Mouse (Mus musculus): ENCODE data around the gene Pacsin2. TPM values are rescaled to one million over a fixed set of nuclear protein-coding genes. Genes with fewer than 3 reads are reported as not detected.

The Pacsin2 gene
- polyA plus RNA-seq, 1 experiment from 2014 or later: 42.5 TPM

DNA sequence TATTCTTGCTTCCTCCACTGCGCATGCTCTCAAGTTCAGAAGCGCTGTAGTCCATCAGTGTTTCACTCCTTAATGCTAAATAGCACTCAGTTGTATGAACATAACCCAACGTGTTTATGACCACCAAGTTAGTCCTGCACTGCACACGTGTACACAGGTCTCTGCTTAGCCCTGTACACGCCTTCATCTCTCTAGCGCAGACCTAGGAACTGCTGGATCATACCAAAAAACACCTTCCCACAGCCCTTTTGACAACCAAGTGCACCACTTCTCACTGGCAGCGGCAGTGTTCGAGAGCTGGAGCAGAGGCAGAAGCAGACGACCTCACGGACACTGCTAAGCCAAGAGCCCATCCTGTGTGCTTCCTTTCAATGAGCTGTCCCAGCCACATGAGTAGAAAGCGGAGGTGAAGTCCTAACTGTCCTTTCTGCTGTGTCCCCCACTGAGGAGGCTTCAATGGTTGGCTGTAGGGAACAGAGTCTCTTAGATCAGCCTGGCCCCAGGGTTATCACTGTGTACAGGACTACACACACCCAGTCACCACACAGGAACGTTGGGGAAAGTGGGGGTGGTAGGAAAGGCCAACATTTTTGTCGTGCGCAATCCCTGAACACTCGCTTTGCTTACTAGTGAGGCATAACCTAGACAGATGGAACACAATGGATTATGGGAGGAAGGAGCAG lies 42.0 kb downstream of the Pacsin2 start:
- H3K9ac ChIP-seq (ENCODE audit: low read length): no peak overlapping the region
- H3K9me3 ChIP-seq (ENCODE audit: control insufficient read depth, low read length): no peaks in the 10 kb centered on the region
- DNase-seq (ENCODE audit: low spot score) (peak; percentile 50), ATAC-seq (ENCODE audit: low FRiP score, low TSS enrichment) (peak; percentile 65; the same call in 1 of the 2 replicates)
- no peak overlapping the region for H3K4me2 ChIP-seq (replicated peaks; ENCODE audit: low read depth)
- no peaks in the 10 kb centered on the region for H3K36me3 ChIP-seq (ENCODE audit: control insufficient read depth, insufficient read depth, low read length)
- peaks cover under 1% of the 10 kb centered on the region; the same call in 1 of the 2 replicates for H3K4me1 ChIP-seq (replicated peaks; ENCODE audit: control insufficient read depth, insufficient read depth)
- no peaks in the 10 kb centered on the region for H3K27me3 ChIP-seq (ENCODE audit: control insufficient read depth, insufficient read depth, low read length)
- TF ChIP-seq EP300 (optimal IDR thresholded peaks at IDR 0.05): no peak
- TF ChIP-seq CTCF (IDR thresholded peaks at IDR 0.05; ENCODE audit: low read depth): no peak
- no peak overlapping the region for H3K4me3 ChIP-seq (ENCODE audit: low read depth, low read length)
- 0 out of 2 replicates have a peak overlapping the region, but pooled peaks have one; percentile 49 for H3K27ac ChIP-seq (replicated peaks)
- WGBS: 77% methylated on average over 15 of the region's 15 CpGs

DNA sequence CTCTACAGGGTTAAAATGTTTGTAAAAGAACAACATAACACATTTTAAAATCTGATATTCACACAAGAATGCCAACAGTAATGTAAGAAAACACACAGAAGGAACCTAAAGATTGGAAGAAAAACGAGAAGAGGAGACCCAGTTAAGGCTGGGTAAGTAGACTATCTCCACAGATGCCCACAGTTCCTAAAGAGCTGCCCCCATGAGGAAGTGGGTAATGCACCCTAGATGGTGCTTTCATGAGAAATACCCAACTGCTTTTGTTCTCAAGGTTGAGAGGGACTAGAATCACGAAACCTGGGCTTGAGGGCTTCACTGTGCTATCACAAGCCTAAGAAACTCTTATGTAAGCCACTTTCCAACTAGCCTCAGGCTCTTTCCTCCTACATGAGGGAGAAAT lies 44.8 kb downstream of the Pacsin2 start:
- Histone ChIP-seq H3K27me3 (ENCODE audit: control insufficient read depth, insufficient read depth, low read length) (no peaks in the 10 kb centered on the region), H3K4me1 (replicated peaks; ENCODE audit: control insufficient read depth, insufficient read depth) (peaks cover 3% of the 10 kb centered on the region), H3K27ac (replicated peaks) (no peak overlapping the region), H3K4me2 (replicated peaks; ENCODE audit: low read depth) (no peak overlapping the region), H3K36me3 (ENCODE audit: control insufficient read depth, insufficient read depth, low read length) (no peaks in the 10 kb centered on the region), H3K4me3 (ENCODE audit: low read depth, low read length) (no peak overlapping the region), H3K9me3 (ENCODE audit: control insufficient read depth, low read length) (no peaks in the 10 kb centered on the region), H3K9ac (ENCODE audit: low read length) (no peak overlapping the region)
- TF ChIP-seq EP300 (optimal IDR thresholded peaks at IDR 0.05) (no peak), CTCF (IDR thresholded peaks at IDR 0.05; ENCODE audit: low read depth) (no peak)
- WGBS: 71% methylated on average over 2 of the region's 2 CpGs
- ATAC-seq (ENCODE audit: low FRiP score, low TSS enrichment) (no peak), DNase-seq (ENCODE audit: low spot score) (no peak)

DNA sequence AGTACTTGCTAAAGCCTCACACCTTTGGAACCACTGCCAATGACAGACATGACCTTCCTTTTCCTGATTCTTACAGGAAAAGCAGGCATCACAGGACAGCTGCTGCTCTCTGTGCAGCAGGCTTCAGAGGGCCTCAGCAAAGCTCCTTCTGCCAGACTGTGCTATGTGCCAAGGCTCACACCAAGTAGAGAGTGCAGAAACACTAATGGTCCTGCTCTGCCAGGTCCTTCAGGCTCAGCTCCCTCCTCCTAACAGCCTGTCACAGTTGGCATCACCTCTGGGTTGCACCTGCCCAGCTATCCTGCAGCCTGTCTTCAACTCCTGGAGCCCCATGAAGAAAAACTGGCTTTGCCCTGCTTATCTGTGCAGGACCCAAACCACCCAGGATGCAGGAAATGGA lies 45.7 kb downstream of the Pacsin2 start:
- Histone ChIP-seq H3K9me3 (ENCODE audit: control insufficient read depth, low read length) (no peaks in the 10 kb centered on the region), H3K4me2 (replicated peaks; ENCODE audit: low read depth) (no peak overlapping the region), H3K36me3 (ENCODE audit: control insufficient read depth, insufficient read depth, low read length) (no peaks in the 10 kb centered on the region), H3K27ac (replicated peaks) (peak overlapping the region; percentile 30; the same call in 1 of the 2 replicates), H3K9ac (ENCODE audit: low read length) (no peak overlapping the region), H3K4me3 (ENCODE audit: low read depth, low read length) (no peak overlapping the region), H3K4me1 (replicated peaks; ENCODE audit: control insufficient read depth, insufficient read depth) (peaks cover 3% of the 10 kb centered on the region), H3K27me3 (ENCODE audit: control insufficient read depth, insufficient read depth, low read length) (no peaks in the 10 kb centered on the region)
- ATAC-seq (ENCODE audit: low FRiP score, low TSS enrichment): no peak
- TF ChIP-seq EP300 (optimal IDR thresholded peaks at IDR 0.05): no peak
- no peak for DNase-seq (ENCODE audit: low spot score)

DNA sequence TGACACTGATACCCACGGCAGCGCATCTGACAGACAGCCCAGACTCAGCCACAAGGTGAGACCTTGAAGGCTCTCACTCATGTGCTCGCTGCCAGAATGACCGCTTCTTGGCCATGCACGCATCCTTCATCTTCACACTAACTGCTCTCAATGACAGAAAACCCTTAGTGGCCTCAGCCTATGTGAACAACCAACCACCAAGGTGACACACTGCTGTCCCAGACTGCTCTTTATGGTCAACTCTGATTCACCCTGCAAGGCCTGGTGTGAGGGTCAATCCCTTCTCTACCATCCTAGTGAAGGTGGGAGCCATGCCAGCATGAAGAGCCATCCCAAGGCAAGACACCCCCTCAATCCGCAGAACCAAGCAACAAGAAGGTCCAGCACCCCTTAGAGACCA lies 46.5 kb downstream of the Pacsin2 start:
- WGBS: 81% methylated on average over 6 of the region's 6 CpGs
- TF ChIP-seq CTCF (IDR thresholded peaks at IDR 0.05; ENCODE audit: low read depth) (no peak), EP300 (optimal IDR thresholded peaks at IDR 0.05) (no peak)
- H3K4me2 ChIP-seq (replicated peaks; ENCODE audit: low read depth): no peak overlapping the region

DNA sequence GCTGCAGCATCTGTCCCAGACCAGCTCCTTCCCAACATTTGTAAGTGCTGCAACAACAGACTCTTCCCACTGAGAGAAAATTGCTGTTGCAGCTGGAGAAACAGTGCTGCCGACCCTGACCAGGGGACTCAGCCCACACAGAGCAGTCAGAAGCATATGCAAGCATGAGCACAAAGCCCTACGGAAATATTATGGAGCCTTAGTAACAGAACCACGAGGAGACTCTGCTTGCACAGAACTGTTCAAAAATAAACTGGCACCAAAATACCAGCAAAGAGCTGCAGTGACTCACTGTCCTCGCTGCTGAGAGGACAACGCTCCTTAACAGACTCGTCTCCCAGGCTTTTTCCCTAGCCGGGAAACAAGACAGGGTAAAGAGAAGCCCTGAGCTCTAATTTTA lies 47.0 kb downstream of the Pacsin2 start:
- Histone ChIP-seq H3K4me1 (replicated peaks; ENCODE audit: control insufficient read depth, insufficient read depth) (peaks cover 3% of the 10 kb centered on the region), H3K4me3 (ENCODE audit: low read depth, low read length) (no peak overlapping the region), H3K4me2 (replicated peaks; ENCODE audit: low read depth) (no peak overlapping the region), H3K27me3 (ENCODE audit: control insufficient read depth, insufficient read depth, low read length) (no peaks in the 10 kb centered on the region), H3K9me3 (ENCODE audit: control insufficient read depth, low read length) (no peaks in the 10 kb centered on the region), H3K36me3 (ENCODE audit: control insufficient read depth, insufficient read depth, low read length) (no peaks in the 10 kb centered on the region), H3K27ac (replicated peaks) (peak overlapping the region; percentile 49), H3K9ac (ENCODE audit: low read length) (no peak overlapping the region; the same call in 1 of the 2 replicates)
- DNase-seq (ENCODE audit: low spot score) (no peak), ATAC-seq (ENCODE audit: low FRiP score, low TSS enrichment) (0 out of 2 replicates have a peak, but pooled peaks have one; percentile 18)
- WGBS: 41% methylated on average over 7 of the region's 7 CpGs
- TF ChIP-seq CTCF (IDR thresholded peaks at IDR 0.05; ENCODE audit: low read depth) (no peak), EP300 (optimal IDR thresholded peaks at IDR 0.05) (no peak)

More for the DNA sequence above, 46.5 kb downstream of the Pacsin2 start:
- Histone ChIP-seq H3K4me1 (replicated peaks; ENCODE audit: control insufficient read depth, insufficient read depth) (peaks cover 3% of the 10 kb centered on the region), H3K36me3 (ENCODE audit: control insufficient read depth, insufficient read depth, low read length) (no peaks in the 10 kb centered on the region), H3K27ac (replicated peaks) (peak overlapping the region; percentile 35; the same call in 1 of the 2 replicates), H3K27me3 (ENCODE audit: control insufficient read depth, insufficient read depth, low read length) (no peaks in the 10 kb centered on the region), H3K9me3 (ENCODE audit: control insufficient read depth, low read length) (no peaks in the 10 kb centered on the region), H3K9ac (ENCODE audit: low read length) (no peak overlapping the region), H3K4me3 (ENCODE audit: low read depth, low read length) (no peak overlapping the region)
- no peak for ATAC-seq (ENCODE audit: low FRiP score, low TSS enrichment)
- no peak for DNase-seq (ENCODE audit: low spot score)

DNA sequence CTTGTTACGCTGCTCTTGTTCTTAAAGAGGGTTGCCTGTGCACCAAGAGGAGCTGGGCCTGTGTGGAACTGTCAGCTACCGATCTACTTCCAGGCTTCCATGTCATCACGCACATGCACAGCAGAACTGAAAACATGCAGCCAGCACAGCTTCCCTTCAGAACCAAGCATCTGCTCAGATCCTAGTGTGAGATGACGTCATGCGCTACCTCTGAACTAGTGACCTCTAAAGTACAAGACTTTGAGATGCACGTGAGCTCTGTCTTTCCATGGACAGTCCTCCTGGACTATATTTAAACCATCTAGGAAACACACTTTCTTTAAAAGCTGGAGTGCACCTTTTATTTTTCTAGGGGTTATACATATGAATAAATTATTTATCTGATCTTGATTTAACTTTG lies 49.0 kb downstream of the Pacsin2 start:
- H3K27ac ChIP-seq (replicated peaks): no peak overlapping the region
- H3K9me3 ChIP-seq (ENCODE audit: control insufficient read depth, low read length): no peaks in the 10 kb centered on the region
- no peak for ATAC-seq (ENCODE audit: low FRiP score, low TSS enrichment)
- DNase-seq (ENCODE audit: low spot score): no peak
- no peaks in the 10 kb centered on the region for H3K27me3 ChIP-seq (ENCODE audit: control insufficient read depth, insufficient read depth, low read length)
- no peak for TF ChIP-seq EP300 (optimal IDR thresholded peaks at IDR 0.05)
- TF ChIP-seq CTCF (IDR thresholded peaks at IDR 0.05; ENCODE audit: low read depth): no peak
- WGBS: 77% methylated on average over 6 of the region's 6 CpGs
- H3K36me3 ChIP-seq (ENCODE audit: control insufficient read depth, insufficient read depth, low read length): no peaks in the 10 kb centered on the region
- peaks cover 10% of the 10 kb centered on the region for H3K4me1 ChIP-seq (replicated peaks; ENCODE audit: control insufficient read depth, insufficient read depth)
- H3K4me2 ChIP-seq (replicated peaks; ENCODE audit: low read depth): no peak overlapping the region
- H3K9ac ChIP-seq (ENCODE audit: low read length): no peak overlapping the region
- H3K4me3 ChIP-seq (ENCODE audit: low read depth, low read length): no peak overlapping the region
